Mouse (Mus musculus) liver, embryonic 11.5 days (tissue): Measurements from ENCODE around the gene Auts2. TPM values are rescaled to one million over a fixed set of nuclear protein-coding genes. Genes with fewer than 3 reads are reported as not detected.
A peak's percentile ranks its signal among the peaks of the same experiment; 100 is the strongest.

Experiments used
- ATAC-seq: fragments of 200-750 bp; cut with Nextera tagmentation; replicated peaks from 2 replicates; pipeline ENCODE4 v1.8.0; 2017; ENCODE audit warnings: moderate number of reproducible peaks, mild to moderate bottlenecking, moderate TSS enrichment, moderate library complexity; ENCODE audit not compliant: low FRiP score
- DNase-seq: peaks from one replicate; pipeline ENCODE4 v3.0.0-alpha.2; 2017; ENCODE audit warnings: low spot score
- H3K27ac ChIP-seq: fragments of 300-500 bp; sonication (generic); 2 replicates; pipeline ENCODE4 v1.5.1; 2014; ENCODE audit warnings: mild to moderate bottlenecking, low read depth, low read length, control low read depth
- H3K27me3 ChIP-seq: fragments of 300-500 bp; sonication (generic); replicated peaks from 2 replicates; pipeline ENCODE4 v1.6.1; 2014; ENCODE audit warnings: low read length, mixed read lengths; ENCODE audit not compliant: control insufficient read depth, insufficient read depth
- H3K36me3 ChIP-seq: fragments of 300-500 bp; sonication (generic); 2 replicates; pipeline ENCODE4 v1.6.1; 2014; ENCODE audit warnings: mild to moderate bottlenecking, low read length, moderate library complexity, mixed read lengths; ENCODE audit not compliant: control insufficient read depth, insufficient read depth
- H3K4me1 ChIP-seq: fragments of 300-500 bp; sonication (generic); replicated peaks from 2 replicates; pipeline ENCODE4 v1.6.1; 2014; ENCODE audit warnings: low read length, mixed read lengths; ENCODE audit not compliant: control insufficient read depth, insufficient read depth
- H3K4me2 ChIP-seq: fragments of 300-500 bp; sonication (generic); 2 replicates; pipeline ENCODE4 v1.6.1; 2014; ENCODE audit warnings: mild to moderate bottlenecking, control low read depth, moderate library complexity
- H3K4me3 ChIP-seq: fragments of 300-500 bp; sonication (generic); 2 replicates; pipeline ENCODE4 v1.5.1; 2014; ENCODE audit warnings: low read depth, low read length, control low read depth
- H3K9ac ChIP-seq: fragments of 300-500 bp; sonication (generic); 2 replicates; pipeline ENCODE4 v1.6.1; 2014; ENCODE audit warnings: low read depth, low read length, control low read depth
- H3K9me3 ChIP-seq: fragments of 300-500 bp; sonication (generic); 2 replicates; pipeline ENCODE4 v1.6.1; 2016; ENCODE audit warnings: low read length, inconsistent platforms, mixed read lengths; ENCODE audit not compliant: control insufficient read depth
- WGBS: fragments of 180-500 bp; shearing (Covaris S2); extraction: QIAGEN DNeasy Blood & Tissue Kit; methylation state at CpG from one replicate; pipeline ENCODE4 v1.1.7; 2014; 5-methylcytosine and 5-hydroxymethylcytosine counted together
- polyA plus RNA-seq: library from polyadenylated mRNA; unstranded; fragments of >200 nt; fragmentation: Nextera tagmentation; extraction: Ambion mirVana; gene quantifications from 2 replicates; pipeline ENCODE4 v1.2.1, GENCODE M21; 2014

Auts2 gene
- polyA plus RNA-seq, 1 experiment from 2014 or later = 13.8 TPM

DNA sequence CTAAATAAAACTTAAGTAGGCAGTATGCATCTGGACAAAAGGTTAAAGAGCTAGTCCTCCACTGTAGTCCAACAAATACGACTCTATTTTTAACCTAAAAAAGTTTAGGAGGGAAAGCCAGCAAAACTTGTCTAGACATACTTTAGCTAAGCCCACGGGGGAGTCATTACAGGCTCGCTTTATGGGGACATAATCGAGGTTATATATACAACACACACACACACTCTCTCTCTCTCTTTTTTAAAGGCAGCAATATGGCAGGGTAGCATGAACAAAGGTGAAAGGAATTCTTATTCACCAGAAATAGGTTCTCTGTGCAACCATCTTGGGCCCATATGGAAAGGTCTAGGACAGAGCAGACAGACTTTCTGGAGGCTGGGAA, 911.2 kb downstream of the Auts2 start:
- Histone ChIP-seq H3K27ac (no peak overlapping the region), H3K4me1 (no peaks in the 10 kb centered on the region; the same call in 1 of the 2 replicates), H3K27me3 (no peaks in the 10 kb centered on the region), H3K9me3 (no peaks in the 10 kb centered on the region), H3K4me3 (no peak overlapping the region), H3K4me2 (no peak overlapping the region), H3K9ac (no peak overlapping the region), H3K36me3 (no peaks in the 10 kb centered on the region)
- DNase-seq = no peak
- no peak for ATAC-seq
- WGBS = 65% methylated on average over 4 of the region's 4 CpGs

DNA sequence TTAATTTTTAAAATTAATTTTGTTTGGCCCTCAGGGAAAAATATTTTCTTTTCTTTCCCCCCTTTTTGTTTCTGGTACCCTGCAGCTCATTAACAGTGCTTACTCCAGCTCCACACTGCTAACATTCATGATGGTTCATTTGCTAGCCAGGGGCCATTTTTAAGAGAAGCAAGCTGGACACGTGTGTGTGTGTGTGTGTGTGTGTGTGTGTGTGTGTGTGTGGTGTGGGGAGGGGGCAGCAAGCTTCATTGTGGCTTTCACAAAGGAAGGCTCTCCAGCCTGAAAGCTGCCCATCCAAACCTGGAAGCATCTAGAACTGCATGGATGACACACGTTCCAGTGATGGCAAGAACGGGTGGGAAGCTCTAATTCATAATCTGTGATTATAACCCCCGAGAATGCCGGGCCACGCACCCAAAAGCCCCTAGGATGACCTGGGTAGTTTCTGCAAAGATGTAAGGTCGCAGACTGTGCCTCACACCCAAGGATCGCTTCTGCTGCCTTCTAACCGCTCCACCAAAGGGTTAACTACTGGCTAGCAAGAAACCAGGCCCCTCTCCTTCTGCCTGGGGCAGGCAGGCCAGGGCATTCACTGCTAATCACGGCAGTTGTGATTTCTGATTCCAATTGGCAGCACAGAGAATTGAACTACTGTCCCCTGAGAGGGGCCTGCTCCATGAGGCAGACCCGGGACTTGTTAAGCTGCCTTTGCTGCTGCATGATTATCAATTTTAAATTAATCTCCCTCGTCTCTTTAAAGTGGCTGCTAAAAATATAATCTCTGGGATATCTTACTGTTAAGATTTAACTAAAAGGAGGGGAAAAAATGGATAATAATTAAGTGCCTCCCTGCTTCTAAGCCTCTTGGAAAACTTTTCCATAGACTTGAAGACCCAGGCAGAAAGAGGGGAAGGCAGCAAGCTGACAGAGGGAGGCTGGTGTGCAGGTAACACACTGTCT, 911.8 kb downstream of the Auts2 start:
- Histone ChIP-seq H3K4me2 (no peak overlapping the region), H3K4me1 (no peaks in the 10 kb centered on the region; the same call in 1 of the 2 replicates), H3K4me3 (no peak overlapping the region), H3K9me3 (no peaks in the 10 kb centered on the region), H3K27ac (no peak overlapping the region), H3K9ac (no peak overlapping the region), H3K27me3 (no peaks in the 10 kb centered on the region), H3K36me3 (no peaks in the 10 kb centered on the region)
- no peak for DNase-seq
- 46% methylated on average over 12 of the region's 12 CpGs for WGBS
- ATAC-seq = no peak

DNA sequence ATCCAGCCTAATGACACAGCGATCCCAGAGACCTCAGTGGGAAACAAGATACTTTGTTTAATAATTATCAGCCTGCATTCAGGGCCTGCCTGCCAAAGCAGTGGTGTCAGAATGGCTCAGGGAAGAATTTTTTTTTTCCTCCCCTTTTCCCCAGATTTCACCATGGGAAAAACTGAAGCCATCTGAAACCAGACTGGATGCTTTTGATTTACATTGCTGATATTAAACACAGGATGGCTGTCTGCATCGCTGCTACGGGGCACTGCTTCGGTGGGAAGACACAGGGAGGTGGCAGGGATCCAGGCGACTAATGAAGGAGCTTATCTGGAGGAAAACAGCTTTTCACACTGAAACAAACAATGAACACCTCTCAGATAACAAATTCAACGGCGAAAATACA, 912.6 kb downstream of the Auts2 start:
- H3K4me3 ChIP-seq = no peak overlapping the region
- no peak for ATAC-seq
- WGBS = 22% methylated on average over 7 of the region's 7 CpGs
- no peaks in the 10 kb centered on the region for H3K9me3 ChIP-seq
- no peaks in the 10 kb centered on the region for H3K27me3 ChIP-seq
- DNase-seq = no peak
- H3K9ac ChIP-seq = no peak overlapping the region
- H3K4me1 ChIP-seq = no peaks in the 10 kb centered on the region; the same call in 1 of the 2 replicates
- H3K4me2 ChIP-seq = no peak overlapping the region
- no peak overlapping the region for H3K27ac ChIP-seq
- H3K36me3 ChIP-seq = no peaks in the 10 kb centered on the region

DNA sequence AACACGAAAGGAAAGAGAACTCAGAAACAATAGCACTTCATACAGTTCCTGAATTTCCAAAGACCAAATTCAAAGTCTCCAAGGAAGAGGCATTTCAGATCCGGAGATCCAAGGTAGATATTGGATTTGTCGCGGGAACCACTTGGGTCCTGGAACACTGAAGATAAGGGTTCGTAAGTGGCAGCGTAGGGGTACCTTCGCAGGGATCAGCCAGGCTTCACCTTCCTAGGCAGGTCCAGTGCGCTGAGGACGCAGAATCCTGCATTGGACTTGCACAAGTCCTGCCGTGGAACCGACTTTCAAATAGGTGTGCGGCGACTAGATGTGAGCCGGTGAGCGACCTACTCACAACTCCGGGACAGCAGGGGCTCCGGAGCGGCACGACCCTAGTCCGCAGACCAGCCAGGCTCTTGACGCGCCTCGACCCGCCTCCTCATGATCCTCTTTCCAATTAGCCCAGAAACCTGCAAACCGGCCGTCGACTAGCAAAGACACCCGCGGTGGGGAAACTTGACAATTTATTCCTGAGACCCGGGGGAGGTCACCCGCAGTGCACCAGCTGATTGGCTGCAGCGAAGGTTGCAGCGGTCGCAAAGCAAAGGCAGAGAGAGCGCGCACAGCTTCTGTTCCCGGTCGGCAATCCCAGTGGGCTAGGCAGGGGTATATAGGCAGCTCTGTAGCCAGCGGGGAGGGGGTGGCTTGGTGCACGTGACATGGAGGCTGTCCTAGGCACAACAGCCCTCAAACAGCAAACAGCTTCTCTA, 926.8 kb downstream of the Auts2 start:
- ATAC-seq (no peak; the same call in 1 of the 2 replicates), DNase-seq (no peak)
- peaks cover 37% of the 10 kb centered on the region for H3K27me3 ChIP-seq
- no peak overlapping the region for H3K27ac ChIP-seq
- no peaks in the 10 kb centered on the region for H3K9me3 ChIP-seq
- no peaks in the 10 kb centered on the region for H3K4me1 ChIP-seq
- peak overlapping the region; percentile 64 for H3K4me2 ChIP-seq
- H3K4me3 ChIP-seq = peak overlapping the region; percentile 31
- H3K9ac ChIP-seq = no peak overlapping the region
- 3% methylated on average over 40 of the region's 40 CpGs for WGBS
- H3K36me3 ChIP-seq = no peaks in the 10 kb centered on the region

DNA sequence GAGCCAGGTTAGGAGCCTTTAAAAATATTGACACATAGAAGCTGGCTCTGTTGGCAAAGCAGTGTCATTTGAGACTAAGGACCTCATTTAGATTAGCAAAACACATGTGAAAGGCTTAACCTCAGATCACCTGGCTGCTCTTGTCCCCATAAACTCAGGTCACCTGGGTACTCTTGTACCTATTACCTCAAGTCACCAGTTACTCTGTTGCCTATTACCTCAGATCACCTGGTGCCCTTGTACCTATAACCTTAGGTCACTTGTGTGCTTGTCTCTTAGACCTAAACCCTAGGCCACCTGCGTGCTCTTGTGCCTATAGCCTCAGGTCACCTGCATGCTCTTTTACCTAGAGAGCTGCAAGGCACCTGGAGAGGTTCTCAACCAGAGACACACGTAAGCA, 928.9 kb downstream of the Auts2 start:
- Histone ChIP-seq H3K36me3 (no peaks in the 10 kb centered on the region), H3K27me3 (peaks cover 37% of the 10 kb centered on the region), H3K9ac (no peak overlapping the region), H3K27ac (no peak overlapping the region), H3K4me1 (no peaks in the 10 kb centered on the region), H3K4me3 (no peak overlapping the region), H3K9me3 (no peaks in the 10 kb centered on the region), H3K4me2 (no peak overlapping the region)
- 82% methylated on average over 2 of the region's 2 CpGs for WGBS
- ATAC-seq (no peak), DNase-seq (no peak)

DNA sequence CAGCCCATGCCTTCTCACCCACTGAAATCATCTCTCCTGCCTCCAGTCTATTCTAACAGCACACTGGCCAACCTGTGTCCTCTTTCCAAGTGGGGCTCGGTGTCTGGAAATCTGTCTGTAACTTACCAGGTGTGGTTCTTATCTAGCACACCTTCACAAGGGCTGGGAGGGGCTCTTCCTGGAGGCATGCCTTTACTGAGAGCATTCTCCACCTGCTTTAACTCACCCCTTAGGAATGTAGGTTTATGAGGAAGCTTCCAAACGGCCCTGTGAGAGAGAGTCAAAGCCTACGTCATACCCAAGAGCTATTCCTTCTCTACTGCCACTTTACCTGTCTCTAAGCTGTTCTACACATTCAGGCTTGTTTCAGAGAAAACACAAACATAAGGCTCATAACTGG, 929.8 kb downstream of the Auts2 start:
- H3K4me3 ChIP-seq = no peak overlapping the region
- peaks cover 32% of the 10 kb centered on the region for H3K27me3 ChIP-seq
- H3K27ac ChIP-seq = no peak overlapping the region
- H3K9ac ChIP-seq = no peak overlapping the region
- no peak for DNase-seq
- no peaks in the 10 kb centered on the region for H3K9me3 ChIP-seq
- 70% methylated on average over 3 of the region's 3 CpGs for WGBS
- H3K4me2 ChIP-seq = no peak overlapping the region
- H3K4me1 ChIP-seq = no peaks in the 10 kb centered on the region
- ATAC-seq = no peak
- no peaks in the 10 kb centered on the region for H3K36me3 ChIP-seq

DNA sequence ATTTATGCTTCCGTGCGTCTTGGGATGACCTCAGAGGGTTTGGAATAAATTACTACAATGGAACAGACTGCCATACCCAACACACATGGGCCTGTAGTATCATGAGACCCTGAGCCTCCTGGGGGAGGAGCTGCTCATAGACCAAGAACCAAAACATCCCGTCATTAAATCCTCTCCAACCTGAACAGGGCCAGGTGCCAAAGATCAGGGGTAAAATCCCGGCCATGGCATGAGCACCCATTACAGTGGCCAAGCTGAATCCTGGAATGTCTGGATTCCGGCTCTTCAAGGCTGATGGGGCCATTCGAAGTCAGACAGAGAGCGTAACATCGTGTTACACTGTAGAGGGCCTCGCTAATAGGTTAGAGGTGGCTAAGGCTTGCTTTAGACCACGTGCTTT, 932.4 kb downstream of the Auts2 start:
- Histone ChIP-seq H3K9ac (no peak overlapping the region), H3K4me3 (no peak overlapping the region), H3K36me3 (no peaks in the 10 kb centered on the region), H3K9me3 (no peaks in the 10 kb centered on the region), H3K27ac (no peak overlapping the region), H3K27me3 (peaks cover 7% of the 10 kb centered on the region), H3K4me1 (no peaks in the 10 kb centered on the region), H3K4me2 (no peak overlapping the region)
- 82% methylated on average over 10 of the region's 10 CpGs for WGBS
- ATAC-seq (no peak), DNase-seq (no peak)

DNA sequence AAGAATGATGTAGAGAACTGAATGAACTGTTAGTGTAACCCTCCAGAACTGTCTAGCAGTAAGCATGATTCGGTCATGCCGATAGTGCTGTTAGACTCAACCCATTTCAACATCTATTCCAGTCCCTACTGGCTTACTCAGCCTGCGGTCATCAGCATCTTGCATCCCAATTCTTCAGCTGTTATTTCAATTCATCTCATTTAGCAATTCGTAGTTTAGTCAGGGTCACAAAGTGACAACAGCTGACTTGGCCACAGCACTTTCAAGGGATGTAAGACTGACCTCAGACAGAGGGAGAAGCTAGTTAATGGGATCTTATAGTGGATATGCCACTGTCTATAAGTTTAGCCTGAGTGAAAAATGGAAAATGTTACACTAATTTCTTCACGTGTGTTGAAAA, 936.4 kb downstream of the Auts2 start:
- Histone ChIP-seq H3K4me3 (no peak overlapping the region), H3K4me1 (no peaks in the 10 kb centered on the region), H3K9ac (no peak overlapping the region), H3K36me3 (no peaks in the 10 kb centered on the region), H3K9me3 (no peaks in the 10 kb centered on the region), H3K4me2 (no peak overlapping the region), H3K27ac (no peak overlapping the region), H3K27me3 (no peaks in the 10 kb centered on the region)
- ATAC-seq (no peak), DNase-seq (no peak)
- WGBS = 80% methylated on average over 5 of the region's 5 CpGs
